Mouse (Mus musculus) liver, embryonic 12.5 days (tissue): Measurements from ENCODE around the gene Sp100. TPM values are rescaled to one million over a fixed set of nuclear protein-coding genes. Genes with fewer than 3 reads are reported as not detected.
A peak's percentile ranks its signal among the peaks of the same experiment; 100 is the strongest.

Source experiments
- ATAC-seq: fragments of 200-750 bp; cut with Nextera tagmentation; 2 replicates; pipeline ENCODE4 v1.8.0; 2017; ENCODE audit warnings: moderate number of reproducible peaks, mild to moderate bottlenecking, moderate library complexity
- H3K27ac ChIP-seq: fragments of 300-500 bp; sonication (generic); 2 replicates; pipeline ENCODE4 v1.5.1; 2016; ENCODE audit warnings: mild to moderate bottlenecking
- H3K27me3 ChIP-seq: fragments of 300-500 bp; sonication (generic); replicated peaks from 2 replicates; pipeline ENCODE4 v1.6.1; 2016; ENCODE audit warnings: mild to moderate bottlenecking, moderate library complexity
- H3K36me3 ChIP-seq: fragments of 300-500 bp; sonication (generic); 2 replicates; pipeline ENCODE4 v1.6.1; 2016; ENCODE audit warnings: mild to moderate bottlenecking, moderate library complexity
- H3K4me1 ChIP-seq: fragments of 300-500 bp; sonication (generic); 2 replicates; pipeline ENCODE4 v1.6.1; 2016
- H3K4me2 ChIP-seq: fragments of 300-500 bp; sonication (generic); 2 replicates; pipeline ENCODE4 v1.6.1; 2016; ENCODE audit warnings: mild to moderate bottlenecking, moderate library complexity
- H3K4me3 ChIP-seq: fragments of 300-500 bp; sonication (generic); 2 replicates; pipeline ENCODE4 v1.5.1; 2016; ENCODE audit warnings: mild to moderate bottlenecking, moderate library complexity
- H3K9ac ChIP-seq: fragments of 300-500 bp; sonication (generic); 2 replicates; pipeline ENCODE4 v1.6.1; 2016; ENCODE audit warnings: mild to moderate bottlenecking, moderate library complexity
- H3K9me3 ChIP-seq: fragments of 300-500 bp; sonication (generic); replicated peaks from 2 replicates; pipeline ENCODE4 v1.6.1; 2016; ENCODE audit warnings: mild to moderate bottlenecking, moderate library complexity
- WGBS: fragments of 180-500 bp; shearing (Covaris S2); methylation state at CpG from one replicate; pipeline ENCODE4 v1.1.7; 2016; ENCODE audit not compliant: insufficient replicate concordance; 5-methylcytosine and 5-hydroxymethylcytosine counted together
- polyA plus RNA-seq: library from polyadenylated mRNA; unstranded; fragments of >200 nt; fragmentation: Nextera tagmentation; extraction: Ambion mirVana; gene quantifications from 2 replicates; pipeline ENCODE4 v1.2.1, GENCODE M21; 2016

Sp100 gene
- polyA plus RNA-seq, 1 experiment from 2014 or later = 1.6 TPM

DNA sequence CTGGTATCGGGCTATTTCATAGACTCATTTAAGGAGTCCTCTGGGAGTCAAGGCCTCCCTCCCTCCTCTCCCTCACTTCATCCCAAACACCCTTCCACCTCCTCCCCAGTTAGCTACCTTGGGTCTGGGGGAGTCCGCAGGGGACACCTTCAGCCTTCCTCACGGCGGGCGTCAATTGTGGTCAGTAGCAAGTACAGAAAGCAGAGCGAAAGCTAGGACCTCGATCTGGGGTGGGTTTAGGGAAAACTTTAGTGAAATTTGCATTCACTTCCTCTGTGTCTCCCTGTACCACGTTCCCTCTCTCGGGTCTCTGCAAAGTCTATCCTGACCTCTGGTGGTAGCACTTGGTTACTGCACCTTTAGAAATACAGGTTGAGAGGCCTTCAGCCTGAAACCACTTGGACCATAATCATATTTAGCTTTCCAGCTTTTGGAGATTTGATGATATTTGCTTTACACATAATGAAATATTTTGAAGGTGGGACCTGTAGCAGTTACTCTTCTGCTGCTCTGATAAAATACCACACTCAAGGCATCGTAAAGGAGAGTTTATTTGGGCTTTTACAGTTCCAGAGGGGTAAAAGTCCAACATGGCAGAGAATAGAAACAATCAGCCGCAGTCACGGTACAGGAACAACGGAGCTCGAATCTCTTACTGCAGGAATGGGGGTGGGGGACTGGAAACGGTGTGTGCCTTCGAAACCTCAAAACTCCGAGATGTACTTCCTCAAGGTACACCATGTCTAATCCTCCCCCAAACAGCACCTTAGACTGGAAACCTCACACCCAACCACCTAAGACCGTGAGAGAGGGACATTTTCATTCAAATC, 86.8 kb downstream of the Sp100 start:
- WGBS = 29% methylated on average over 18 of the region's 18 CpGs
- ATAC-seq = peak; percentile 61

GRCm38 (mm10) chr1:85739000-85739399, 89.2 kb downstream of the Sp100 start:
- no peak for ATAC-seq
- H3K9ac ChIP-seq = no peak overlapping the region
- WGBS = 76% methylated on average over 4 of the region's 4 CpGs

More for the DNA sequence above, 86.8 kb downstream of the Sp100 start:
- Histone ChIP-seq H3K27ac (peak overlapping the region; percentile 52; the same call in 1 of the 2 replicates), H3K36me3 (peaks cover 7% of the 10 kb centered on the region; the same call in 1 of the 2 replicates), H3K27me3 (no peaks in the 10 kb centered on the region), H3K4me2 (peak overlapping the region; percentile 68), H3K4me3 (peak overlapping the region; percentile 50), H3K4me1 (peaks cover 9% of the 10 kb centered on the region), H3K9ac (peak overlapping the region; percentile 57), H3K9me3 (0 out of 2 replicates have a peak, but pooled peaks cover 3% of the 10 kb centered on the region)

DNA sequence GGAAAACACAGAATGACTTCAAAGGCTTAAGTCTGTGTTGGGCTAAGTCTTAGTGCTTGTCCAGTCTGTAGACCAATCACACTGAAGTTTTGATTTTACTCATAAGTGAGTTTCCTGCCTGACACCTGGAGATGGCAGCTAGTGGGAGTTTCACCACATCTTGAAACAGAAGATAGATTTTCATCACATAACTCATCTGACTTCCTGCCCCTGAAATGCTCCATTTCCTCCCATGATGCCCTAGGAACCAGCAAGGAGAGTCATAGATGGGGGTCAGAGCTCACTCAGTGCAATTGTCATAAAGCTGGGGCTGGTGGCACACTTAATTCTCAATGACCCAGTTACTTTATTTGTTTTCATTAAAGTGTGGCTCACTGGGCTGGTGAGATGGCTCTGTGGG, 90.0 kb downstream of the Sp100 start:
- Histone ChIP-seq H3K27me3 (no peaks in the 10 kb centered on the region), H3K4me3 (no peak overlapping the region), H3K4me1 (peaks cover 9% of the 10 kb centered on the region), H3K9me3 (0 out of 2 replicates have a peak, but pooled peaks cover 3% of the 10 kb centered on the region), H3K4me2 (no peak overlapping the region), H3K27ac (no peak overlapping the region), H3K36me3 (no peaks in the 10 kb centered on the region), H3K9ac (no peak overlapping the region)
- ATAC-seq = no peak

More at GRCm38 (mm10) chr1:85739000-85739399, 89.2 kb downstream of the Sp100 start:
- Histone ChIP-seq H3K36me3 (no peaks in the 10 kb centered on the region), H3K27ac (no peak overlapping the region), H3K4me3 (no peak overlapping the region), H3K9me3 (0 out of 2 replicates have a peak, but pooled peaks cover 3% of the 10 kb centered on the region), H3K4me1 (peaks cover 9% of the 10 kb centered on the region), H3K27me3 (no peaks in the 10 kb centered on the region), H3K4me2 (no peak overlapping the region)

GRCm38 (mm10) chr1:85740923-85741322, 91.1 kb downstream of the Sp100 start:
- Histone ChIP-seq H3K27me3 (no peaks in the 10 kb centered on the region), H3K36me3 (no peaks in the 10 kb centered on the region), H3K9ac (no peak overlapping the region), H3K4me1 (peaks cover 5% of the 10 kb centered on the region), H3K4me3 (no peak overlapping the region), H3K4me2 (no peak overlapping the region), H3K9me3 (0 out of 2 replicates have a peak, but pooled peaks cover 3% of the 10 kb centered on the region), H3K27ac (no peak overlapping the region)
- WGBS = 75% methylated on average over 6 of the region's 6 CpGs
- ATAC-seq = no peak

DNA sequence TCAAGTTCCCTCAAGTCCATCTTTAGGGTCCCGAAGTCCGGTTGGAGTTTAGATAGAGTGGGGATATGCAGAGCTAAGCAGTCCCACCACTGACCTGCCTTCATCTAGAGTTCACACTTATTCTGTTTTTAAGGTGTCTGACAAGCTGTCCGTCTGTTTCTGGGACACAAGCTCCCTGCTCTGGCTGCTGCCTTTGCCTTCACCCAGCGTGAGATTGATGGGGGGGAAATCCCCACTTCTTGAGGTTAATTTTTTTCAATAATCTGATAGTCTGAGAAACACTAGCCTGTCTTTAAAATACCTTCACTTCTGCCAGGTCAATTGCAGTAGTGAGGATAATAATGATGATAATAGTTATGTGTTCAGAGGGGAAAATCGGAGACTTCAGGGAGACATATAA, 92.5 kb downstream of the Sp100 start:
- H3K4me3 ChIP-seq = no peak overlapping the region
- H3K4me2 ChIP-seq = no peak overlapping the region
- no peaks in the 10 kb centered on the region for H3K4me1 ChIP-seq
- H3K9me3 ChIP-seq = 0 out of 2 replicates have a peak, but pooled peaks cover 3% of the 10 kb centered on the region
- no peaks in the 10 kb centered on the region for H3K36me3 ChIP-seq
- 74% methylated on average over 5 of the region's 5 CpGs for WGBS
- H3K9ac ChIP-seq = no peak overlapping the region
- H3K27ac ChIP-seq = no peak overlapping the region
- ATAC-seq = no peak
- H3K27me3 ChIP-seq = no peaks in the 10 kb centered on the region

DNA sequence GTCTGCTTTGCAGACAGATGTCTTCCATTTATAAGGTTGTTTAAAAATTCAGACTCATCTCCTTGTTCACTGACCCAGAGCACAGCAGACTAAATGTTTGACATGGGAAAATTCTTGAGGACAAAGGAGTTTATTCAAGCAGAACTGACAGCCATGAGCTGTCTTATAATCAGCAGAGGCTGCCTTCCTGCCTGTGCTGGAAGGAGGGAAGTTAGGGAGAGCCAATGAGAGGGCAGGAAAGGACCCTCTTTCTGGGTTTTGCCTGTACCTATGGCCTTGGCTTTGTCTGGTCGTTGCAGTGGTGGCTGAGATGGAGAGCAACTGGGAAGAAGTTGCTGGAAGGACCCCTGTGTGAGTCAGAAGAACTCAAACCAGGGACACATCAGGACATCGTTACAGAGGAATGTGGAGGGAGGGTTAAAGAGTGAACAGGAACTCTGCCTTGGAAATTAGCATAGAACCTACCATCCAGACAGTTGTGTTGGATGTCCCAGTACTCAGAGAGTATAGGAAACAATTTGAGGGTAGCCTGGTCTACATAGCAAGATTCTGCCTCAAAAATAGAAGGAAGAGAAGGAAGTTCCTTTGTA, 93.2 kb downstream of the Sp100 start:
- H3K4me2 ChIP-seq = no peak overlapping the region
- H3K27me3 ChIP-seq = no peaks in the 10 kb centered on the region
- H3K4me1 ChIP-seq = no peaks in the 10 kb centered on the region
- WGBS = 23% methylated on average over 2 of the region's 2 CpGs
- no peak for ATAC-seq
- no peak overlapping the region for H3K4me3 ChIP-seq
- H3K9me3 ChIP-seq = 0 out of 2 replicates have a peak, but pooled peaks cover 3% of the 10 kb centered on the region
- H3K27ac ChIP-seq = no peak overlapping the region
- H3K9ac ChIP-seq = no peak overlapping the region
- H3K36me3 ChIP-seq = no peaks in the 10 kb centered on the region

GRCm38 (mm10) chr1:85744539-85744938, 94.8 kb downstream of the Sp100 start:
- Histone ChIP-seq H3K4me1 (no peaks in the 10 kb centered on the region), H3K4me2 (no peak overlapping the region), H3K36me3 (no peaks in the 10 kb centered on the region), H3K27me3 (no peaks in the 10 kb centered on the region), H3K27ac (no peak overlapping the region), H3K9ac (no peak overlapping the region), H3K9me3 (no peaks in the 10 kb centered on the region), H3K4me3 (no peak overlapping the region)
- WGBS = 66% methylated on average over 3 of the region's 3 CpGs
- no peak for ATAC-seq

GRCm38 (mm10) chr1:85746511-85746910, 96.7 kb downstream of the Sp100 start:
- Histone ChIP-seq H3K27ac (no peak overlapping the region), H3K27me3 (no peaks in the 10 kb centered on the region), H3K36me3 (no peaks in the 10 kb centered on the region), H3K4me3 (no peak overlapping the region), H3K9ac (no peak overlapping the region), H3K9me3 (no peaks in the 10 kb centered on the region), H3K4me1 (peaks cover 8% of the 10 kb centered on the region), H3K4me2 (no peak overlapping the region)
- ATAC-seq = no peak
- 62% methylated on average over 5 of the region's 5 CpGs for WGBS

DNA sequence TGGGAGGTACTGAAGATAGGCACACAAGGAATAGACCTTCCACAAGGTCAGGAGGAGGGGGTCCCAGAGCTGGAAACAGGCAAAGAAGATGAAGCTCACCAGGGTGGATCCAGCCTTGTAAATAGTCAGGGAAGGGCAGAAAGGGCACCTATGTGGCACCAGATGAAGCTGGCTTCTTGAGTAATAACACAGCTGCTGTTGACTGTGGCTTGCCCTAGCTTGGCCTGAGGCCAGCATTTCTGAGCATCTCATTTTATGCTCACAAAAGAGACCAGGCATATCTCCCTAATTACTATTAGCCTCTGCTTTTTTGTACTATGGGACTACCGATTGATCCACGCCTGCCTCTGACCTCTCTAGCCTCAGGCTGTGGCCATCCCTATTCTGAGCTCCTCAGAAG, 100.0 kb downstream of the Sp100 start:
- Histone ChIP-seq H3K4me3 (no peak overlapping the region), H3K4me1 (peaks cover 14% of the 10 kb centered on the region), H3K36me3 (no peaks in the 10 kb centered on the region), H3K4me2 (no peak overlapping the region), H3K27ac (no peak overlapping the region), H3K9ac (no peak overlapping the region), H3K9me3 (no peaks in the 10 kb centered on the region), H3K27me3 (no peaks in the 10 kb centered on the region)
- WGBS = 91% methylated on average over 2 of the region's 2 CpGs
- ATAC-seq = no peak

DNA sequence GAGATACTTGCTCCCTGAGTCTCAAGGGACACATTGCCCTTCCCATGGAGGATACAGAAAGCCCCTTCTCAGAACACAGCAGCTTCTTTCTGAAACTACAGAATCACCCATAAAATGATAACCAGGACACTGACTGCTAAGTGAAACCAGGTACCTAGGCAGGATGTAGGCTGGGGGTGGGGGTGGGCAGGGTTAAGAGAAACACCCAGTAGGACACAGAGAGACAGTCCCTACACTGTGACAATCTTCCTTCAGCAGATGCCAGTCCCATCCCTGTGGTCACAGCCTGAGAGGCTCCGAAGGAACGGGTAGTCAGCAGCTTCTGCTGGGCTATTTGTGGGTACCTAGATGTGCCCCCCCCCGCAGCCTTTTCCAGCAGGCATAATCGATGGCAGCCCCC, 100.9 kb downstream of the Sp100 start:
- Histone ChIP-seq H3K9ac (no peak overlapping the region), H3K36me3 (no peaks in the 10 kb centered on the region), H3K27me3 (no peaks in the 10 kb centered on the region), H3K4me2 (no peak overlapping the region), H3K27ac (no peak overlapping the region), H3K4me1 (peaks cover 14% of the 10 kb centered on the region), H3K4me3 (no peak overlapping the region), H3K9me3 (no peaks in the 10 kb centered on the region)
- ATAC-seq = no peak
- WGBS = 46% methylated on average over 4 of the region's 4 CpGs

DNA sequence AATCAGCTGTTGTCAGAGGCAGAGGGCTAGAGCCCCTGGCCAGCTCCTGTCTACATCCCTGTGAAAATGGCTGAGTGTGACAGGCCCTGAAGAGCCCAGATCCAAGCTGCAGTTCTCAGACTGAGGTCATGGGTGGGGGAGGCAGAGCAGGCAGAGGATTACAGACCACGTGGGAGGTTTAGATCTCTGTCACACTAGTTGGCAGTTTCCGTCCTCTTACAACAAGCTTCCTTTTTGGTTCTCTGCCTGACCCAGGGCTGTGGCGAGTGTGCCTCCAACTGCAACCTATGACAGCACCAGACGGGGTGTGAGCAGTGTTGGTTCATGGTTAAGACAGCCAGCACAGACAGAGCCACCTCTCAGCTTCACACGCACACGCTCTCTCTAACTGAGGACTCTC, 101.7 kb downstream of the Sp100 start:
- H3K4me2 ChIP-seq = no peak overlapping the region
- 0 out of 2 replicates have a peak overlapping the region, but pooled peaks have one; percentile 18 for H3K27ac ChIP-seq
- H3K27me3 ChIP-seq = no peaks in the 10 kb centered on the region
- H3K4me3 ChIP-seq = no peak overlapping the region
- WGBS = 34% methylated on average over 6 of the region's 6 CpGs
- peak; percentile 68 for ATAC-seq
- H3K9me3 ChIP-seq = no peaks in the 10 kb centered on the region
- H3K9ac ChIP-seq = no peak overlapping the region
- peaks cover 14% of the 10 kb centered on the region for H3K4me1 ChIP-seq
- no peaks in the 10 kb centered on the region for H3K36me3 ChIP-seq

DNA sequence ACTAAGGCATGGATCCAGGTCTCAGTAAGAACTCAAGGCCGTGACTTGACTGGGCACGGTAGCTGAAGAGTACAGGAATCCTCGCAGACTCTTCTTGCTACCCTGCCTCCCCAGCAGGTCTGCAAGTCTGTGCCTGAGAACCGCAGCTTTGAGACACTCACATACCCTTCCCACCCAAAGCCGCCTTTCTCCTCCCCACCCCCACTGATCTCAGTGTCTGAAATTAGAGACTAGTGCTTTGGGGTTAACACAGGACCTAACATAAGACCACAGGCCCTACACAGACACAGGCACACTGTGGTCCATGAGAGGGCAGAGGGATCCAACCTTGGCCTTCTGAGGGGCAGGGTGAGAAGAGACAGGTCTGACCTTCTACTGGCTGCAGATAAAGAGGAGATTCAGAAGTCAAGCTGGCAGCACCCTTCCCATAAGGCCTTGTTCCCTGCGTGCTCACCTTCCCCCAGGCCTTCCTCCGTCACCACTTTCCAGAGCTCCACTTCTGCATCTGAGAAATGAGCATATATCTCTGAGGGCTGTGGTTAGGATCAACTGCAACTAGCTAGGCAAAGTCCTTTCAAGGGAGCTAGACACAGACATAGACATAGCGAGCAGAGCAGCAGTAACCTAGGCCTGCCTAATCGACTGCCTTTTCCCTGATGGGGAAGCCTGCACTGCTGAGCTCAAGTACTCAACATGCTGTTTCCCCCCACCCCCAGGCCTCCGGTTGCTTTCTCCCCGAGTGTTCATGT, 102.3 kb downstream of the Sp100 start:
- ATAC-seq = peak; percentile 2; the same call in 1 of the 2 replicates
- Histone ChIP-seq H3K27ac (0 out of 2 replicates have a peak overlapping the region, but pooled peaks have one; percentile 18), H3K4me1 (peaks cover 14% of the 10 kb centered on the region)

More for the DNA sequence above, 102.3 kb downstream of the Sp100 start:
- no peaks in the 10 kb centered on the region for H3K9me3 ChIP-seq
- H3K36me3 ChIP-seq = no peaks in the 10 kb centered on the region
- H3K4me3 ChIP-seq = no peak overlapping the region
- 64% methylated on average over 11 of the region's 11 CpGs for WGBS
- H3K27me3 ChIP-seq = no peaks in the 10 kb centered on the region
- no peak overlapping the region for H3K9ac ChIP-seq
- no peak overlapping the region for H3K4me2 ChIP-seq
